Mouse (Mus musculus) c-Kit-negative CD71-positive TER-119-positive erythroid progenitor cells, embryonic 14.5 days (primary cell): ENCODE measurements around the gene Jph2.

Experiments
- DNase-seq: peaks from one replicate; pipeline ENCODE4 v3.0.0-alpha.2; 2013; ENCODE audit warnings: low read depth, low spot score

Jph2 gene

DNA sequence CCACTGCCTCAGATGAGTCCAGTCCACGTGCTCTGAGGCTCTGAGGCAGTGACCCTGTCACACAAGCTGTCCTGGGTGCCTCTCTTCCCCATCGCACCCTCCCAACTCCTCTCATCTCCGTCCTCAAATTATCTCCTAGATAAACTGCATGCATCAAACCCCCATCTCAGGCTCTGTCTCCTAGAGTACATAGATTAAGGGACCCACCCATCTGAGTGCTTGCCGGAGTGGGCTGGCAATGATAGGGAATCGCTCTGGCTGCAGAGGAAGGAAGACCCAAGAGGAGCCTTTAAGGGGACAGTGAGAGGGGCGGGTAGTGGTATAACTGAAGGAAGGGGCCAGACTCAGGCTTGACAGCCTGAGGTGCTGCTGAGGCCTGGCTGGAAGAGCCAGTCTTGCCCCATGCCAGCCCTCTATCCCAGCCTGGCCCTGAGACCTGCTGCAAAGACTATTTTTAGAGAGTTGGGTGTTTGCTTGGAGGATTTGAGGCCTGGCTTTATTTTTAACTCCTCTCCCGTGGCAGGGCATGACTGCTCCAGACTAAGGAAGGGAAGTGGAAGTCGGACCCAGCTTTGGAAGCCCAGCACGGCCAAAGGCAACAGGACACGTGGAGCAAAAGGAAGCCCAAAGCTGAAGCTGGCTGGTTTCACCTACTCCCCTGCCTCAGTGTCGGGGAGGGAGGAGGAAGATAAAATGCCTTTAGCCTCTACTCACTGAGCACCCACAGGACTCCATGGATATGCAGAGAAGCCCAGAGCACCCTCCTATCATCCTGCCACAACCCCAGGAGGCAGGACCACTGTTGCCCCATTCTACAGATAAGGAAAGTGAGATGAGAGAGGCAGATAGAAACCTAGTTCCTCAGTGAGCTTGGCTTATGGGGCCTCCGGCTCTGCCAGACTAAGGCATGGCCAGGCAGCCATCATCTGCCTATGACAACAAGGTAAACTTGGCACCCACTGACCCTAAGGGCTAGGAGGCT lies 34.6 kb downstream of the Jph2 start:
- no peak for DNase-seq

GRCm38 (mm10) chr2:163360858-163361623 lies 36.8 kb downstream of the Jph2 start:
- no peak for DNase-seq

DNA sequence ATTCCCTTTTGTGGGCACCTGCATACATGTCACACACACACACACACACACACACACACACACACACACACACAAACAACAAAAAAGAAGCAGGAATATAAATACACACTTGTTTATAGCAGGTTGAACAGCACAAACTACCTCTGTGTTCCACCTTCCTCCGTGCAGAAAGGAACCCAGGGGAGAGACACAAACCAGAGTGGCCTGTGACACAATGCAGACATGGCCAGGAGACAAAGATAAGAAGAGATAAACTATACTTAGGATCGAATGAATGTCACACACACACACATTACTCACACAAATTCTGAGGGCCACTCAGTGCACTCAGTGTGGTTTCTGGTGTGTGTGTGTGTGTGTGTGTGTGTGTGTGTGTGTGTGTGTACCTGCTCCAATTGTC lies 38.5 kb downstream of the Jph2 start:
- no peak for DNase-seq

- DNase-seq, result no peak
Observed at GRCm38 (mm10) chr2:163358662-163359061, 39.1 kb downstream of the Jph2 start.

GRCm38 (mm10) chr2:163356113-163356840 lies 41.5 kb downstream of the Jph2 start:
- DNase-seq, result peak; percentile 80

DNA sequence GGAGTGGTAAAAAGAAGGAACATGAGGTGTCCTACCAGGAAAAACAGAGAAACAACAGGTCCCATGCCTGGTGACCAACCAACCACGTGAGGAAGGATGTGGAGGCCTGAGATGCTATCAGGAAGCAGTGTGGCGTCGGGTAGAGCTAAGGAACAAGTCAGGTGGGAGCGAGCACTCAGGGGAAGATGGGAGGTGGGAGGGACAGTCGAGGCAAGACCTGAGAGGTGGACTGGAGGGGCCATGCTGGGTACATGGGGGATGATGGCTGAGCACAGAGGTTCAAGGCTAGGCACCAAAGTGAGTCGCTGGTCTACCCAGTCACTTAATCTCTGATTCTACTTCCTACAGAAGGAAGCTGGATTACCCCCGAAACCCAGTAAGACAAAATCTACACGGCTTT lies 42.1 kb downstream of the Jph2 start:
- DNase-seq, result no peak

GRCm38 (mm10) chr2:163353731-163354130 lies 44.1 kb downstream of the Jph2 start:
- no peak for DNase-seq

DNA sequence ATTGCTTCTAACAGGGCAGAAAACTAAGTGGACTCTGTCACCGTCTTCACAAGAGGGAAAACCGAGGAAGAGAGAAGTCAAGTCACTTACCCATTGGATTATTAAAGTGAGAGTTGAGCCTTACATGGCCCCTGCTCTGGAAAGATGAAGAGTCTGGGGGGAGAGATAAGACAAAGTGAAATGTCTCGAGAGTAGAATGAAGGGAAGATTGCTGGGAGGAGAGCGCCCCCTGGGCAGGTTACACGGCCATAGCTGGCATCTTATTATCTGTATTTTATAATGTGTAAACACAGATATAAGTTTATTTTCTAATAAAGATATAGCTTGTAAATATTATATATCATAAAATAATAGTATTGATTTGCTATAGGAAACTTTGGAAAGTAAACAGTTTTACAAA lies 47.4 kb downstream of the Jph2 start:
- DNase-seq, result no peak

DNA sequence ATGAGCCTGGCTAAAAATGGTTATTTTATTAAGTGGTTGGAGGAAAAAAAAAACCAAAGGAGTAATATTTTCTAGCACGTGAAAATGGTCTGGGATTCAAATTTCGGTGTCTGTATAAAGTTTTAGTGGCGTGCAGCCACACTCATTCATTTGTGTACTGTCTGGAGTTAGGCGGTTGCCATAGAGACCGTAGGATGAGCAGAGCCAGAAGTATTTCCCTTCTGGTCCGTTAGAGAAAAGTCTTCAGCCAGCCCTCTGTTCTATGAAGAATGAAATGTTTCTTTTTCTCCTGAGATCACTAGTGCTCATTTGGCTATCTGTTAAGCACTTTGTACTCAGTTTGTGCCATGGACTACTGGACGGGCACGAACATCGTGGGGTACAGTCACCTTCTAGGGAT lies 48.4 kb downstream of the Jph2 start:
- DNase-seq, result no peak

GRCm38 (mm10) chr2:163348677-163349076 lies 49.1 kb downstream of the Jph2 start:
- no peak for DNase-seq

DNA sequence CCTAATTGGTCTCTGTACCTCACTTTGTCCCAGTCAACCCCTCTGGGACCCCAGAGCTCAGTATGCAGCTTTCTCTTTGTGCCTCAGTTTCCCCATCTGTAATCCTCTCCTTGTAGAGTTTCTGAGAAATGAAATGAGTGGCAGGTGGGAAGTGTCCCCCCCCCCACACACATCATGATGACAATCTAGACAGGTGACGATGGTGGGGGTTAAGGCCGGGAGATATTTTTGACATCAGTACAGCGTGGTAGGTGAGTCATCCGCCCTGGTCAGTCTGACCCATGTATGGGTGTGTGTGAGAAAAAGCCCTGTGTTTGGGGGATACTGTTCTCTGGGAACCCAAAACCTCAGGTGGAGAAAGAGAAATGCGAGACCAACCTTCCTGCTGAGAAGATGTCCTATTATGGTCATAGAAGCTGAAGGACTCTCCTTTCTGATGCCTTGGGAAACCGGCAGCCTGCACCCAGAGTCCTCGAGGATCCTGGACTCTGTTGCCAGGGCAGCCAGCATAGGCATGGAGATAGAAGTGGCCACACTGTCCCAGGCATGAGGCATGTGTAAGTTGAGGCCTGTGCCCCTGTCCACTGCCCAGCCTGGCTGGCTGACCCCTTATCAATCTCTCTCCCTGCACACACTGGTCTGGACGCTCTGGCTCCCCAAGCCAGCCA lies 50.1 kb downstream of the Jph2 start:
- DNase-seq, result no peak

GRCm38 (mm10) chr2:163346497-163346896 lies 51.3 kb downstream of the Jph2 start:
- no peak for DNase-seq

- no peak for DNase-seq
Observed at GRCm38 (mm10) chr2:163344976-163345660, 52.7 kb downstream of the Jph2 start.

DNA sequence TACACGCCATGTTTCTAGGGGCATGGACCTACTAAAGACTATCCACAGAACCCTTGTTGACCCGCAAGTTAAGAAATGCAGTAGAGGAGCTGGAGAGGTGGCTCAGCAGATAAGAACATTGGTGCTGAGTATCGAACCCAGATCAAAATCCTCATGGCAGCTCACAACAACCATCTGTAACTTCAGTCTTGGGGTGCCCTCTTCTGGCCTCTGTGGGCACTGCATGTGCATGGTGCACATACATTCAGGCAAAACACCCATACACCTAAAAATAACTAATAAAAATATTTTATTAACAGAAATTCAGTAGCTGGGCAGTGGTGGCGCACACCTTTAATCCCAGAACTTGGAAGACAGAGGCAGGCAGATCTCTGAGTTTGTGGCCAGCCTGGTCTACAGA lies 54.1 kb downstream of the Jph2 start:
- no peak for DNase-seq

DNA sequence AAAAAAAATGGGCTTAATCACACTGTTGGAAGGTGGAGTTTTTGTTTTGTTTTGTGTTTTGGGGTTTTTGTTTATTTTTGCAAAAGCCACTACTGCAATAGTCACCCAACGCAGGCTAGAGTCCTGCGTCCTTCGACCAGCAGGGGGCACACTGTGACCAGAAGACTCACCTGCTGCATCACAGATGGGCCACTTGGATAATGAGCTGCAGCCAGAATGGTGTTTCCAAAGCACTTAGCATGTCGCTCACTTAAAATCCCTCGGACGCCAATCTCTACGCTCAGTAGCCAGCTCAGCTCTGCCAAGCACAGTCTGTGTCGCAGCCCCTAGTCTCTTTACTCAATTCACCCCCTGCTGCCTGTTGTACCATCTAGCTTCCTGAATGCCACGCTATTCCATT lies 57.5 kb downstream of the Jph2 start:
- peak; percentile 47 for DNase-seq

GRCm38 (mm10) chr2:163332368-163333055 lies 65.3 kb downstream of the Jph2 start:
- no peak for DNase-seq

GRCm38 (mm10) chr2:163331423-163331822 lies 66.4 kb downstream of the Jph2 start:
- no peak for DNase-seq

DNA sequence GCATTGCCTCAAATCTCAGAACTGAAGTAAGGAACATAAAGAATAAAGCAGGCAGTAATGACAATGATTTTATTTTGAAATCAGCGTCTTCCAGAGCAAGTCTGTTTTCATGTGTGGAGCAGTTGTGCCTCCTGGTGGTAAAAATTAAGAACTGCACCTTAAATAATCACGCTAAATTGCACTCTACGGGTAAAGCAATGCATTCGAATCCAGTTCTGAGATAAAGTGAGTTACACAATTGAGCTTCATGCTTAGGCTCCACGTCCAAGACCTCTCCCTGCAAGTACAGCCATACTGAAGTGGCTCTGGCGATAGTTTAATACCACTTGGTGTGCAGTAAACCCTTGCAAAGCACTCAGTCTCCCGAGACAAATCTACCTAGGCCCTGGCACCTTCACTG lies 67.1 kb downstream of the Jph2 start:
- no peak for DNase-seq

GRCm38 (mm10) chr2:163323163-163323562 lies 74.6 kb downstream of the Jph2 start:
- DNase-seq, result no peak

DNA sequence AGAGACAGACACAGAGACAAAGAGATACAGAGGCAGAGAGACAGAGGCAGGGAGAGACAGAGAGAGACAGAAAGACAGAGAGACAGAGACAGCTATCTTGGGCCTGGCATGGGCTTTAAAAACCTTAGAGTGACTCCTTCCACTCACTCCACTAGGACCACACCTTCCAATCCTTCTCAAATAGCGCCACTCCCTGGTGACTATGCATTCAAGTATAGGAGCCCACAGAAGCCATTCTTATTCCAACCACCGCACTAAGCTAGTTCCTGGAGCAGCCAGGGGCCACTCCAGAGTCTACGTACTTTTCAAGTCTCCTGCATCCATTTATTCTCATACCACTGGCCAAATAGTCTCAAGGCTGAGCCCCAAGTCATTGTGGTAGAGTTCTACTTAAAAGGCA lies 79.0 kb downstream of the Jph2 start:
- no peak for DNase-seq
